Mouse (Mus musculus) heart, embryonic 16.5 days (tissue): ENCODE results near the gene Rbpj. TPM values are rescaled to one million over a fixed set of nuclear protein-coding genes. Genes with fewer than 3 reads are reported as not detected.

Experiments
- ATAC-seq: fragments of 200-750 bp; cut with Nextera tagmentation; replicated peaks from 2 replicates; pipeline ENCODE4 v1.8.0; 2017; ENCODE audit warnings: moderate number of reproducible peaks; ENCODE audit not compliant: insufficient read depth, low FRiP score; ENCODE audit errors: extremely low read depth
- H3K27ac ChIP-seq: fragments of 300-500 bp; sonication (generic); 2 replicates; pipeline ENCODE4 v1.5.1; 2014; ENCODE audit warnings: mild to moderate bottlenecking, low read length, control low read depth, moderate library complexity
- H3K27me3 ChIP-seq: fragments of 300-500 bp; sonication (generic); 2 replicates; pipeline ENCODE4 v1.6.1; 2014; ENCODE audit warnings: low read length, mixed read lengths; ENCODE audit not compliant: control insufficient read depth, insufficient read depth
- H3K36me3 ChIP-seq: fragments of 300-500 bp; sonication (generic); 2 replicates; pipeline ENCODE4 v1.6.1; 2014; ENCODE audit not compliant: control insufficient read depth, insufficient read depth
- H3K4me1 ChIP-seq: fragments of 300-500 bp; sonication (generic); 2 replicates; pipeline ENCODE4 v1.6.1; 2014; ENCODE audit warnings: low read length, mixed read lengths; ENCODE audit not compliant: control insufficient read depth, insufficient read depth
- H3K4me2 ChIP-seq: fragments of 300-500 bp; sonication (generic); 2 replicates; pipeline ENCODE4 v1.6.1; 2014; ENCODE audit warnings: low read depth, mild to moderate bottlenecking, control low read depth, low read length
- H3K4me3 ChIP-seq: fragments of 300-500 bp; sonication (generic); 2 replicates; pipeline ENCODE4 v1.5.1; 2014; ENCODE audit warnings: mild to moderate bottlenecking, control low read depth, low read length
- H3K9ac ChIP-seq: fragments of 300-500 bp; sonication (generic); 2 replicates; pipeline ENCODE4 v1.6.1; 2014; ENCODE audit warnings: low read length, control low read depth
- H3K9me3 ChIP-seq: fragments of 300-500 bp; sonication (generic); replicated peaks from 2 replicates; pipeline ENCODE4 v1.6.1; 2016; ENCODE audit warnings: low read length; ENCODE audit not compliant: control insufficient read depth
- WGBS: fragments of 180-500 bp; shearing (Covaris S2); extraction: QIAGEN DNeasy Blood & Tissue Kit; methylation state at CpG from one replicate; pipeline ENCODE4 v1.1.7; 2014; 5-methylcytosine and 5-hydroxymethylcytosine counted together
- polyA plus RNA-seq: library from polyadenylated mRNA; unstranded; fragments of >200 nt; fragmentation: Nextera tagmentation; extraction: Ambion mirVana; gene quantifications from 2 replicates; pipeline ENCODE4 v1.2.1, GENCODE M21; 2015

The Rbpj gene
- polyA plus RNA-seq, 1 experiment from 2014 or later, result 20.3 TPM

DNA sequence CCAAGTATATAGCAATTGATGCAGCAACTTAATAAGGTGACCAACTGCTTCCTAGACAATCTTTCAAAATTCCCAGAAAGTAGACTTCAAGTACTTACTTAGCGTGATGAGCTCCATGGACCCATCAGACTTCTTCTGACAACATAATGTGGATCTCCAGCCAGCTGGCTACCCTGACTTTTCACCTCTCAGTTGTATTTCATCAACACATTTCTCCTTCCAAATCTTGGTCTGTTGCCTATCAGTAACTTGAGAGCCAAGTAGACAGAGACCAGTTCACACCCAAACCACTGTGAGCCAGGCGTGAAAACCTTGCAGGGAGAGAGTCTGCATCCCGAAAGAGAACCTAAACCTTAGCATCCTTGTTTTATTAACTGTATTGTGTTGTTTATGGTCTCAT is 26.3 kb upstream of the Rbpj start:
- WGBS, result 49% methylated on average over 3 of the region's 3 CpGs
- Histone ChIP-seq H3K4me2 (no peak overlapping the region), H3K4me1 (no peaks in the 10 kb centered on the region), H3K27ac (no peak overlapping the region), H3K27me3 (no peaks in the 10 kb centered on the region), H3K9me3 (no peaks in the 10 kb centered on the region), H3K4me3 (no peak overlapping the region), H3K36me3 (no peaks in the 10 kb centered on the region), H3K9ac (no peak overlapping the region)
- ATAC-seq, result no peak

DNA sequence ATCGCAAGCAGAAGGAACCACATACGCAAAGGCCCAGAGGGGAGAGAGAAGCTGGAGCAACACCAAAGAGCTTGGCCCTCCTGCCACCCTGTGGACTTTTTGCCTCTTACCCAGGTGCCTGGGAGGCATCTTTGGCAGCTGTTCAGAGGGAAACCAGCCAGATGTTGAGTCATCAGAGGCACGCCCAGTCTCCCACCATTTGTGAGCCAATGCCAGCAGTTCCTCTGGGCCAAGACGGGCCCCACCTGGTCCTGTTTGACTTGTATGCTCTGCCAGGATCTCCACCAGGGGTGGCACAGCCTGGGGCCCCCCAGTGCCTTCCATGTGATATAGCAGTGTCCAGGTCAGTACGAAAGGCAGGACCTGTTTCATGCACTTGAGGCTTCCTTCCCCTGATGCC is 21.9 kb upstream of the Rbpj start:
- H3K4me1 ChIP-seq, result no peaks in the 10 kb centered on the region

DNA sequence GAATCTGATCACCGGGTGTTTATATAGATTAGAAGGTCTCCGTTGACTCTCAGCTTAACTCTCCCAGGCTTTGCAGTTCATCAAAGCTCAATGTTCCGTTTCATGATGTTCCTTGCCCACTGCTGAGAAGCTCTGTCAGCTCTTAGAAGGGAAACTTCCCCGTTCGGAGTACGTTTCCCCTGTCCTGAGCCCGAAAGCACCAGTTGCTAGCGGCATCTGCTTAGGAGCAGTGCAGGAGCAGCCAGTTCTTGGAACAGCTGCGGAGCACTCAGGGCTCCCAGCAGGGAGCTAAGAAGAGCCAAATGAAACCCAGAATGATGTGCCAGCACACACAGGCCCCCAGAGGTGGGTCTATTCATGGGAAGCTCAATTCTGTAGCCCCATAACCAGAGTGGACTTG is 15.0 kb upstream of the Rbpj start:
- no peak overlapping the region for H3K4me2 ChIP-seq
- H3K4me3 ChIP-seq, result no peak overlapping the region
- no peak overlapping the region for H3K9ac ChIP-seq
- H3K4me1 ChIP-seq, result no peaks in the 10 kb centered on the region
- 53% methylated on average over 9 of the region's 9 CpGs for WGBS
- no peaks in the 10 kb centered on the region for H3K27me3 ChIP-seq
- H3K9me3 ChIP-seq, result no peaks in the 10 kb centered on the region
- no peak for ATAC-seq
- H3K27ac ChIP-seq, result no peak overlapping the region
- H3K36me3 ChIP-seq, result no peaks in the 10 kb centered on the region

More for the DNA sequence above, 21.9 kb upstream of the Rbpj start:
- peak; percentile 37; the same call in 1 of the 2 replicates for ATAC-seq
- Histone ChIP-seq H3K4me3 (no peak overlapping the region), H3K9ac (no peak overlapping the region), H3K9me3 (no peaks in the 10 kb centered on the region), H3K4me2 (no peak overlapping the region), H3K36me3 (no peaks in the 10 kb centered on the region), H3K27me3 (no peaks in the 10 kb centered on the region), H3K27ac (no peak overlapping the region)
- WGBS, result 89% methylated on average over 5 of the region's 5 CpGs

DNA sequence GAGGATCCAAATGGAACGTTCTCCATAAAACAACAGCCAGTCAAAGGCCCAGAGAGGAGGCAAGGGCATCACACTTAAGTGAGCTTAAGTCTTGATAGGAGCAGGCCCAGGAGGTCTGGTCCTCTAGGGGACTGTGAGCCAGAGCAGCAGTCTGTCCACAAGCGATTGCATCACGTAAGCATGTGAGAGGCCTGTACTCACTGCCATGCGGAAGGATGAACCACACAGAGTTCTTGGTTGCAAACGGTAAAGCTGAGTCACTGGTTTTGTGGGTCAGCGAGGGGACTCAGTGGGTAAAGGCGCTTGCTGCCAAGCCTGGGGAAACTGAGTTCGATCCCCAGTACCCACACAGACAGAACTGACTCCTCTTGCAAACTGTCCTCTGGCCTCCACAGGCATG is 14.1 kb upstream of the Rbpj start:
- Histone ChIP-seq H3K27ac (no peak overlapping the region), H3K4me3 (no peak overlapping the region), H3K9ac (no peak overlapping the region), H3K36me3 (no peaks in the 10 kb centered on the region), H3K4me2 (no peak overlapping the region), H3K4me1 (no peaks in the 10 kb centered on the region), H3K9me3 (no peaks in the 10 kb centered on the region), H3K27me3 (no peaks in the 10 kb centered on the region)
- no peak for ATAC-seq
- WGBS, result 89% methylated on average over 8 of the region's 8 CpGs

DNA sequence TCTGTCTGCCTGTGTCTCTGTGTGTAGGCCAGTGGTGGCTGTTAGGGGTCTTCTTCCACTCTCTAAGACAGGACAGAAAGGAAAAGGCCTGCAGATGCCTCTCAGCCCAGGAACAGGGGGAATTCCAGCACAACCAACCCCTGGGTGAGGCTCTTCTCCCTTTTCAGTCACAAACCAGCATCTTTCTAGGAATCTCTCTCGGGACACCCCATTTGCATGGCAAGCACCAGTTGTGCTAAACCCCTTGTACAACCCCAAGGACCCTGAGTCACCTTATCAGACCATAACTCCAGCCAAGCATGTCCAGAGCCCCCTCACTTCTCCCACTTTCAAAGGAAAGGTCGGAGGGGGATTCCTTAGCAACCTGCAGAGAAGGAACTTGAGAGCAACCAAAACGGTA is 13.0 kb upstream of the Rbpj start:
- WGBS, result 53% methylated on average over 3 of the region's 3 CpGs
- no peaks in the 10 kb centered on the region for H3K27me3 ChIP-seq
- H3K4me3 ChIP-seq, result no peak overlapping the region
- H3K9me3 ChIP-seq, result no peaks in the 10 kb centered on the region
- ATAC-seq, result no peak
- no peak overlapping the region for H3K9ac ChIP-seq
- H3K4me2 ChIP-seq, result no peak overlapping the region
- no peaks in the 10 kb centered on the region for H3K36me3 ChIP-seq
- H3K4me1 ChIP-seq, result no peaks in the 10 kb centered on the region
- no peak overlapping the region for H3K27ac ChIP-seq

DNA sequence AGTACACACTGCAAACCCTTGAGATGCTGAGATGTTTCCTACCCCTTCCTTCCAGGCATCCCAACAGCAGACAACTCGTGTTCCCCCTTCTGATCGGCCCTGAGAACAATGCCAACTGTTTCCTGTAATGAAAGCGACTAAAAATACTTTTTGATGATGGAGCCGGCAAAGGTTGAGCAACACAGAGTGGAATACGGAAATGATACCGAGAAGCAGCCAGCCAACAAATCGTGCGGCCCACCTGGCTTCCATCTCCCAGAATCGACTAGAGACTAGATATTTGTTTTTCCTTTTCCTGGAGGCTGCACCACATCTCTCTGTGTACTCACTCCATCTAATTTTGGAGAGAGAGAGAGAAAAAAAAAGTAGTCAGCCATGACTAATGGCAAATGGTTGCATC is 11.2 kb upstream of the Rbpj start:
- H3K4me3 ChIP-seq, result no peak overlapping the region
- H3K9ac ChIP-seq, result no peak overlapping the region
- no peak overlapping the region for H3K4me2 ChIP-seq
- no peak for ATAC-seq
- H3K36me3 ChIP-seq, result no peaks in the 10 kb centered on the region
- no peaks in the 10 kb centered on the region for H3K9me3 ChIP-seq
- no peaks in the 10 kb centered on the region for H3K4me1 ChIP-seq
- 67% methylated on average over 9 of the region's 9 CpGs for WGBS
- no peak overlapping the region for H3K27ac ChIP-seq
- H3K27me3 ChIP-seq, result no peaks in the 10 kb centered on the region

DNA sequence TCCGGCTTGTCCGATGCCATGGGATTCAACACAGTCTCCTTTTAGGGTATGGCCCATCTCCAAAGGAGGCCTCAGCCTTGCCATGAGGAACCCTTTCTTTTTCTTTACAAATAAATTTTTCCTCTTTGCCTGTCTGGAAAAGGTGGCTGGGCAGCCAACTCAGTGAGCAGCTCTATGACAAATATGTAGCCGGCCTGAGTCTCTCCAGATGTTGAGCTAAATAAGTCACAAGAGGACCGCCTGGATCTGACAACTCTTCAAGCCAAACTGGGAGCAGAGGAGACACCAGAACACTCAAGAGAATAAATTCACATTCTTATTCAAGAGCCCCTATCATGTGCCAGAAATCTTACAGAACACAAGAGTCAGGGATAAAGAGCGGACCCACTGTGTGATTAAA is 10.5 kb upstream of the Rbpj start:
- Histone ChIP-seq H3K9ac (no peak overlapping the region), H3K27me3 (no peaks in the 10 kb centered on the region), H3K36me3 (no peaks in the 10 kb centered on the region), H3K9me3 (no peaks in the 10 kb centered on the region), H3K4me3 (no peak overlapping the region), H3K27ac (no peak overlapping the region), H3K4me2 (no peak overlapping the region), H3K4me1 (no peaks in the 10 kb centered on the region)
- ATAC-seq, result no peak
- 80% methylated on average over 5 of the region's 5 CpGs for WGBS

DNA sequence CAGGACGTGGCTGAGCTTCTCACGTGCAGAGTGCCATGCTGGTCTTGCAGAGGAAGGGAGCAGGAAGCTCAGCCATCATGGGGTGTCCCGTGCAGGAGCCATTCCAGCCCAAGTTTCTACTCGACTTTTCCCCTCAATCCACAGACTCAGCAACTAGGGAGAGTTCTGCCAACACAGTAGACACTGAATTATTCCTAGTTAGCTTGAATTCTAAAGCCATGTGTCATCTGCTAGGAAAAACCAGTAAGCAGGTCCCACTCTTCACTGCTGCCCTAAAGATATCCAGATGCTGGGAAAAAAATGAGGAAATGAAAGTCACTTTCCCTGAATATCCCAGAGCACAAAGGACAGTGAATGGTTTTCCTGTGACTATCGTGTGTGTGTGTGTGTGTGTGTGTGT is 5.8 kb upstream of the Rbpj start:
- H3K4me1 ChIP-seq, result no peaks in the 10 kb centered on the region
- no peak overlapping the region for H3K4me2 ChIP-seq
- ATAC-seq, result no peak
- no peaks in the 10 kb centered on the region for H3K9me3 ChIP-seq
- H3K27ac ChIP-seq, result no peak overlapping the region
- no peak overlapping the region for H3K9ac ChIP-seq
- H3K27me3 ChIP-seq, result no peaks in the 10 kb centered on the region
- no peak overlapping the region for H3K4me3 ChIP-seq
- 65% methylated on average over 5 of the region's 5 CpGs for WGBS
- H3K36me3 ChIP-seq, result no peaks in the 10 kb centered on the region

DNA sequence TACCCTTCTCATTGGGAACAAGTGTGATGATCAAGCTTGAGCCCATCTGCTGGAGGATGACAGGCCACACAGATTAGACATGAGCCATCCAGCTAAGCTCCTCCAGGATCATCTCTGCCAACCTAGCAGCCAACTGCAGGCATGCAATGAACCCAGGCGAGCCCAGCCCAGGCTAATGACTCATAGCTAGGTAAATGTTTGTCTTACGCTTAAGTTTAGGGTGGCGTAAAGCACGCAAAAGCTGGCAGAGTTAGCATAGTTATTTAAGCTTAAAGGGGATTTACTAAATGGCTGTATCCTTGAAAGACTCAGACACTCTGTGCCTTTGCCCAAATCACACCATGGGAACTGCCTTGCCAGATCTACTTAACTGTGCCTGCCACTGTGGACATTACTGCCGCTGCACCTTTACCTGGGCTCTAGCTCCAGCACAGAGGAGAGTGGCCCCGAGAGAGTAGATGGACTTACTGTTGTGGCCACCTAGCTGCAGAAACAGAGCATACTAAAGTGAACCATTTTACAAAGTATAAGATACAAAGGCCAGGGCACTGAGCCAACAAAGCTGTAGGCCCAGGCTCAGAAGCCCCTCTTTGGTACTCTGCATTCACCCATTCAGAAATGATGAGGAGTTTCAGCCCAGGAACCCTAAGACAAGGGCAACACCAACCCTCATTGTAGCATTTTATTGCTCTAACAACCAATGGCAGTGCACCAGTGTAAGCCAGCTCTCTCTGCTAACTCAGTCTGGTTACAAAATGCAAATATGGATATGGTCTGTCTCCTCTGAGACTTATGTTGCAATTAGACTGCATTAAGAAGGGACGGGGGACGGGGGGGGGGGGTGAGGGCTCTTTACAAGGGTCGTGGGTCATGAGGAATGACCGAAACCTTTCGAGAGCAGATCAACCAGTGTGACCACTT is 2.6 kb upstream of the Rbpj start:
- H3K9ac ChIP-seq, result no peak overlapping the region
- no peaks in the 10 kb centered on the region for H3K9me3 ChIP-seq
- no peaks in the 10 kb centered on the region for H3K4me1 ChIP-seq
- WGBS, result 83% methylated on average over 11 of the region's 11 CpGs
- no peaks in the 10 kb centered on the region for H3K36me3 ChIP-seq
- no peak overlapping the region for H3K4me2 ChIP-seq
- H3K4me3 ChIP-seq, result no peak overlapping the region
- H3K27me3 ChIP-seq, result no peaks in the 10 kb centered on the region
- no peak overlapping the region for H3K27ac ChIP-seq
- no peak for ATAC-seq
